In the genomic region with DNA sequence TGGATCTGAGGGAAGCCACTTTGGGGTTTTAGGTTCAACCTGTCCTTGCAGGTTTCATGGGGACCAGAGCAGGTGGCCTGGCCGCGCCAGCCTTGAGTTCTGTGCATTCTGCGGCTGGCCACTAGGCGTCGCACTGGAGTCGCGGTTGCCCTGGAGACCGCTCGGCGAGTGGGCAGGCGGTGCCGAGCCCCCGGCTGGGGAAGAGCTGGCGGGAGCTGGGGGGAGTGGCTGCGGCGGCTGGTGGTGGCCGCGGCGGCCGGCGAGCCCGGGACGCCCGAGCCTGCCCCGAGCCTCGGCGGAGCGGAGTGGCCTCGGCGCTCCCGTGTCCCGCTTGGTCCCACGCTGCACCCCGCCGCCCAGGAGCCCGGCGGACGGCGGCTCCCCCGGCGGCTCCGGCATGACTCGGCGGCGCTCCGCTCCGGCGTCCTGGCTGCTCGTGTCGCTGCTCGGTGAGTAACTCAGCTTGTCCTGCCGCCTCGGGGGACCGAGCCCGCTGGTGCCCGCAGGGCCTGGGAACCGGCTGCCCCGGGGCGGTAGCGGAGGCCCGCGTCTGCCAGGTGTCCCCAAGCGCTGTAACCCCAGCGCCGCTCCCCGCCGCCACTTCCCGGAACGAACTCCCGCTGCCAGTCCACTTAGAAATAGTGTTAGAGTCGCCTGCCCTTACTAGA, we compare ENCODE assay signal across 8 mouse cellular contexts. TPM values are rescaled to one million over a fixed set of nuclear protein-coding genes. Genes with fewer than 3 reads are reported as not detected.
DNase-seq lines count a peak whose midpoint lies in the region; ATAC-seq and TF ChIP-seq lines count a peak whose summit lies in the region.

No protein-coding gene starts in this region.

- ATAC-seq in CD4-positive, CD25-positive, alpha-beta regulatory T cell, adult 4 months = peak; percentile 97
- peak; percentile 96 for ATAC-seq in forebrain, embryonic 14.5 days
- ATAC-seq in liver, embryonic 16.5 days (ENCODE audit: low read depth) = peak; percentile 95
- ATAC-seq in neural tube, embryonic 13.5 days (ENCODE audit: low read depth) = peak; percentile 97

- H3K27me3 ChIP-seq in forebrain, embryonic 14.5 days (replicated peaks; ENCODE audit: control insufficient read depth, insufficient read depth, low read length) = 0 out of 2 replicates have a peak, but pooled peaks cover 3% of the 10 kb centered on the region
- peaks cover 20% of the 10 kb centered on the region for H3K27me3 ChIP-seq in liver, embryonic 16.5 days (ENCODE audit: control insufficient read depth, insufficient read depth, low read depth, low read length)
- peaks cover 15% of the 10 kb centered on the region; the same call in 1 of the 2 replicates for H3K27me3 ChIP-seq in neural tube, embryonic 13.5 days
- H3K27me3 ChIP-seq in testis, adult 2 months (ENCODE audit: control insufficient read depth, insufficient read depth, low read length) = no peaks in the 10 kb centered on the region

- peaks cover 3% of the 10 kb centered on the region; the same call in 1 of the 2 replicates for H3K4me1 ChIP-seq in forebrain, embryonic 14.5 days (ENCODE audit: control insufficient read depth, insufficient read depth, low read length)
- no peaks in the 10 kb centered on the region for H3K4me1 ChIP-seq in liver, embryonic 16.5 days (ENCODE audit: control insufficient read depth, low read depth, low read length)
- peaks cover 5% of the 10 kb centered on the region; the same call in 1 of the 2 replicates for H3K4me1 ChIP-seq in neural tube, embryonic 13.5 days (replicated peaks)
- no peaks in the 10 kb centered on the region for H3K4me1 ChIP-seq in testis, adult 2 months (ENCODE audit: control insufficient read depth, insufficient read depth, low read length)

- peak; percentile 71 for TF ChIP-seq POLR2A in testis, adult 2 months (IDR thresholded peaks at IDR 0.05; ENCODE audit: control insufficient read depth, low read depth, low read length)

- peak overlapping the region; percentile 83 for H3K4me2 ChIP-seq in forebrain, embryonic 14.5 days (ENCODE audit: low read length)
- H3K4me2 ChIP-seq in liver, embryonic 16.5 days (ENCODE audit: low read depth, low read length) = peak overlapping the region; percentile 72
- H3K4me2 ChIP-seq in neural tube, embryonic 13.5 days = peak overlapping the region; percentile 86

- peak; percentile 99 for TF ChIP-seq CTCF in testis, adult 2 months (IDR thresholded peaks at IDR 0.05; ENCODE audit: control insufficient read depth, insufficient read depth, insufficient replicate concordance, low read depth, low read length)

- intact Hi-C loops in heart, postnatal 10 days (cut with DNase I) = loop anchor here (1.0 kb wide), 1 partner anchor 152 kb away; no protein-coding TSS in a partner anchor

- no peaks in the 10 kb centered on the region for H3K36me3 ChIP-seq in forebrain, embryonic 14.5 days (ENCODE audit: control insufficient read depth, insufficient read depth, low read length)
- no peaks in the 10 kb centered on the region for H3K36me3 ChIP-seq in liver, embryonic 16.5 days (ENCODE audit: control insufficient read depth, insufficient read depth)
- H3K36me3 ChIP-seq in neural tube, embryonic 13.5 days = no peaks in the 10 kb centered on the region
- H3K36me3 ChIP-seq in testis, adult 2 months (ENCODE audit: control insufficient read depth, insufficient read depth, low read length) = no peaks in the 10 kb centered on the region

- peak overlapping the region; percentile 66 for H3K27ac ChIP-seq in forebrain, embryonic 14.5 days (ENCODE audit: low read depth, low read length)
- no peak overlapping the region for H3K27ac ChIP-seq in liver, embryonic 16.5 days (ENCODE audit: low read length)
- H3K27ac ChIP-seq in neural tube, embryonic 13.5 days (replicated peaks) = peak overlapping the region; percentile 76
- H3K27ac ChIP-seq in testis, adult 2 months (ENCODE audit: control insufficient read depth, insufficient read depth, low read depth, low read length) = peak overlapping the region; percentile 74

- WGBS in forebrain, embryonic 14.5 days = 1% methylated on average over 53 of the region's 71 CpGs
- WGBS in liver, embryonic 16.5 days (ENCODE audit: insufficient replicate concordance) = under 1% methylated on average over 44 of the region's 71 CpGs
- under 1% methylated on average over 64 of the region's 71 CpGs for WGBS in neural tube, embryonic 13.5 days

- H3K9me3 ChIP-seq in forebrain, embryonic 14.5 days (replicated peaks; ENCODE audit: control insufficient read depth, low read length) = no peaks in the 10 kb centered on the region
- H3K9me3 ChIP-seq in liver, embryonic 16.5 days (replicated peaks; ENCODE audit: control insufficient read depth, low read length) = no peaks in the 10 kb centered on the region
- H3K9me3 ChIP-seq in neural tube, embryonic 13.5 days = no peaks in the 10 kb centered on the region

- peak overlapping the region; percentile 70 for H3K4me3 ChIP-seq in forebrain, embryonic 14.5 days (ENCODE audit: low read depth, low read length)
- peak overlapping the region; percentile 58 for H3K4me3 ChIP-seq in liver, embryonic 16.5 days (ENCODE audit: low read depth, low read length)
- H3K4me3 ChIP-seq in neural tube, embryonic 13.5 days = peak overlapping the region; percentile 77
- peak overlapping the region; percentile 97 for H3K4me3 ChIP-seq in testis, adult 2 months (ENCODE audit: control insufficient read depth, low read depth, low read length)

- DNase-seq in c-Kit-positive CD71-positive TER-119-positive erythroid progenitor cells, embryonic 14.5 days (ENCODE audit: low spot score) = peak; percentile 43
- peak; percentile 88 for DNase-seq in forebrain, embryonic 14.5 days (ENCODE audit: low spot score)
- peak; percentile 92 to 94 for DNase-seq in heart, postnatal 10 days
- DNase-seq in kidney, postnatal 4 days = peak; percentile 94 to 95

- H3K9ac ChIP-seq in forebrain, embryonic 14.5 days (ENCODE audit: low read length) = peak overlapping the region; percentile 77
- H3K9ac ChIP-seq in liver, embryonic 16.5 days (ENCODE audit: low read depth, low read length) = 0 out of 2 replicates have a peak overlapping the region, but pooled peaks have one; percentile 28
- peak overlapping the region; percentile 81 for H3K9ac ChIP-seq in neural tube, embryonic 13.5 days

RNA-seq across cellular contexts. Expression of a gene that starts 9.8 kb away (rescaled TPM):
- not detected for polyA plus RNA-seq in CD4-positive, CD25-positive, alpha-beta regulatory T cell, adult 4 months (2017; shearing (Covaris generic))
- 1.7 and 2.0 TPM in 2 replicates for polyA plus RNA-seq in forebrain, embryonic 14.5 days (2014; fragmentation: Nextera tagmentation; extraction: Ambion mirVana)
- under 1 TPM; 0.42 to 0.57 TPM for total RNA-seq in heart, postnatal 10 days (2021)
- polyA plus RNA-seq in liver, embryonic 16.5 days (2015; fragmentation: Nextera tagmentation; extraction: Ambion mirVana) = 0.12 and 0.20 TPM in 2 replicates
- 4.3 and 5.5 TPM in 2 replicates for polyA plus RNA-seq in neural tube, embryonic 13.5 days (2015; fragmentation: Nextera tagmentation; extraction: Ambion mirVana)
- 91.8 and 95.5 TPM in 2 replicates for polyA plus RNA-seq in testis, adult 2 months (2012; rRNA removed)

Comparison
In these comparisons a context has a peak if more than half of its experiments do, and no peak if none do; other contexts are left out.
1. DNase-seq: peak in every context shown above with its lines; median percentile 94 in kidney, postnatal 4 days; 93 in heart, postnatal 10 days; 88 in forebrain, embryonic 14.5 days; 43 in c-Kit-positive CD71-positive TER-119-positive erythroid progenitor cells, embryonic 14.5 days.
2. H3K9ac ChIP-seq: peak in every context shown above with its lines; median percentile 81 in neural tube, embryonic 13.5 days; 77 in forebrain, embryonic 14.5 days; 28 in liver, embryonic 16.5 days.
3. RNA of a gene that starts 9.8 kb away (polyA plus RNA-seq): 91.8 to 95.5 TPM in testis, adult 2 months; 4.3 to 5.5 TPM in neural tube, embryonic 13.5 days, 1.7 to 2.0 TPM in forebrain, embryonic 14.5 days, 0.12 to 0.20 TPM in liver, embryonic 16.5 days and not detected in CD4-positive, CD25-positive, alpha-beta regulatory T cell, adult 4 months; every median in the first group is over 10 times any median in the second.
4. Peak in every context shown above with its lines, with median percentiles within 50 percentile points of each other: ATAC-seq, H3K4me2 ChIP-seq and H3K4me3 ChIP-seq.